Mouse (Mus musculus): ENCODE measurements at regions not wholly inside any gene's neighbourhood (a gene's known extent, or its start where the extent isn't known, plus 50 kb on each side); places are given as distances from the start of the nearest gene placed in this dataset.

- Histone ChIP-seq H3K9me3 (ENCODE audit: control insufficient read depth, low read length) (no peaks in the 10 kb centered on the region), H3K4me3 (ENCODE audit: low read length) (no peak overlapping the region), H3K27ac (ENCODE audit: low read depth, low read length) (no peak overlapping the region), H3K27me3 (ENCODE audit: control insufficient read depth, insufficient read depth, low read length) (no peaks in the 10 kb centered on the region), H3K36me3 (ENCODE audit: control insufficient read depth, insufficient read depth, low read length) (no peaks in the 10 kb centered on the region), H3K4me1 (ENCODE audit: control insufficient read depth, insufficient read depth, low read length) (no peaks in the 10 kb centered on the region), H3K9ac (ENCODE audit: low read depth, low read length) (no peak overlapping the region), H3K4me2 (replicated peaks; ENCODE audit: low read depth, low read length) (no peak overlapping the region)
- 50% methylated on average over 2 of the region's 2 CpGs for WGBS
- no peak for ATAC-seq (ENCODE audit: low FRiP score, low TSS enrichment)
These were observed 154.9 kb upstream of the Gm34302 start for GRCm38 (mm10) chr3:63638572-63638971.

- Histone ChIP-seq H3K27me3 (ENCODE audit: control insufficient read depth, insufficient read depth, low read length) (no peaks in the 10 kb centered on the region), H3K27ac (ENCODE audit: low read depth, low read length) (no peak overlapping the region), H3K4me2 (replicated peaks; ENCODE audit: low read depth, low read length) (no peak overlapping the region), H3K4me1 (ENCODE audit: control insufficient read depth, insufficient read depth, low read length) (no peaks in the 10 kb centered on the region), H3K9ac (ENCODE audit: low read depth, low read length) (no peak overlapping the region), H3K4me3 (ENCODE audit: low read length) (no peak overlapping the region), H3K9me3 (ENCODE audit: control insufficient read depth, low read length) (no peaks in the 10 kb centered on the region), H3K36me3 (ENCODE audit: control insufficient read depth, insufficient read depth, low read length) (no peaks in the 10 kb centered on the region)
- 90% methylated on average over 5 of the region's 5 CpGs for WGBS
- no peak for ATAC-seq (ENCODE audit: low FRiP score, low TSS enrichment)
These were observed 154.2 kb upstream of the Gm34302 start for GRCm38 (mm10) chr3:63637913-63638312.

- 69% methylated on average over 5 of the region's 5 CpGs for WGBS
These were observed 144.0 kb upstream of the Gm34302 start for GRCm38 (mm10) chr3:63627724-63628123.

GRCm38 (mm10) chr3:63616127-63616526 is 132.4 kb upstream of the Gm34302 start:
- Histone ChIP-seq H3K4me1 (ENCODE audit: control insufficient read depth, insufficient read depth, low read length) (peaks cover 7% of the 10 kb centered on the region; the same call in 1 of the 2 replicates), H3K4me2 (replicated peaks; ENCODE audit: low read depth, low read length) (no peak overlapping the region), H3K27ac (ENCODE audit: low read depth, low read length) (no peak overlapping the region), H3K27me3 (ENCODE audit: control insufficient read depth, insufficient read depth, low read length) (no peaks in the 10 kb centered on the region), H3K4me3 (ENCODE audit: low read length) (no peak overlapping the region), H3K9ac (ENCODE audit: low read depth, low read length) (no peak overlapping the region), H3K36me3 (ENCODE audit: control insufficient read depth, insufficient read depth, low read length) (no peaks in the 10 kb centered on the region), H3K9me3 (ENCODE audit: control insufficient read depth, low read length) (peaks cover 2% of the 10 kb centered on the region; the same call in 1 of the 2 replicates)
- ATAC-seq (ENCODE audit: low FRiP score, low TSS enrichment), result no peak
- WGBS, result 45% methylated on average over 5 of the region's 5 CpGs

More at GRCm38 (mm10) chr3:63627724-63628123, 144.0 kb upstream of the Gm34302 start:
- H3K27ac ChIP-seq (ENCODE audit: low read depth, low read length), result no peak overlapping the region
- no peaks in the 10 kb centered on the region for H3K27me3 ChIP-seq (ENCODE audit: control insufficient read depth, insufficient read depth, low read length)
- H3K36me3 ChIP-seq (ENCODE audit: control insufficient read depth, insufficient read depth, low read length), result no peaks in the 10 kb centered on the region
- H3K9me3 ChIP-seq (ENCODE audit: control insufficient read depth, low read length), result no peaks in the 10 kb centered on the region
- H3K4me2 ChIP-seq (replicated peaks; ENCODE audit: low read depth, low read length), result no peak overlapping the region
- no peaks in the 10 kb centered on the region for H3K4me1 ChIP-seq (ENCODE audit: control insufficient read depth, insufficient read depth, low read length)
- H3K4me3 ChIP-seq (ENCODE audit: low read length), result no peak overlapping the region
- H3K9ac ChIP-seq (ENCODE audit: low read depth, low read length), result no peak overlapping the region
- no peak for ATAC-seq (ENCODE audit: low FRiP score, low TSS enrichment)

GRCm38 (mm10) chr3:63613652-63614051 is 130.0 kb upstream of the Gm34302 start:
- 44% methylated on average over 1 of the region's 1 CpGs for WGBS
- no peak overlapping the region for H3K4me3 ChIP-seq (ENCODE audit: low read length)
- peak overlapping the region; percentile 42; the same call in 1 of the 2 replicates for H3K27ac ChIP-seq (ENCODE audit: low read depth, low read length)

GRCm38 (mm10) chr3:63612767-63613363 is 129.2 kb upstream of the Gm34302 start:
- Histone ChIP-seq H3K27ac (ENCODE audit: low read depth, low read length) (no peak overlapping the region), H3K4me3 (ENCODE audit: low read length) (no peak overlapping the region), H3K9ac (ENCODE audit: low read depth, low read length) (no peak overlapping the region), H3K4me2 (replicated peaks; ENCODE audit: low read depth, low read length) (no peak overlapping the region), H3K27me3 (ENCODE audit: control insufficient read depth, insufficient read depth, low read length) (no peaks in the 10 kb centered on the region), H3K36me3 (ENCODE audit: control insufficient read depth, insufficient read depth, low read length) (no peaks in the 10 kb centered on the region), H3K4me1 (ENCODE audit: control insufficient read depth, insufficient read depth, low read length) (peaks cover 7% of the 10 kb centered on the region; the same call in 1 of the 2 replicates), H3K9me3 (ENCODE audit: control insufficient read depth, low read length) (no peaks in the 10 kb centered on the region)
- ATAC-seq (ENCODE audit: low FRiP score, low TSS enrichment), result peak; percentile 85
- 20% methylated on average over 3 of the region's 3 CpGs for WGBS

More at GRCm38 (mm10) chr3:63613652-63614051, 130.0 kb upstream of the Gm34302 start:
- Histone ChIP-seq H3K4me1 (ENCODE audit: control insufficient read depth, insufficient read depth, low read length) (peaks cover 7% of the 10 kb centered on the region; the same call in 1 of the 2 replicates), H3K27me3 (ENCODE audit: control insufficient read depth, insufficient read depth, low read length) (no peaks in the 10 kb centered on the region), H3K9ac (ENCODE audit: low read depth, low read length) (no peak overlapping the region), H3K36me3 (ENCODE audit: control insufficient read depth, insufficient read depth, low read length) (no peaks in the 10 kb centered on the region), H3K4me2 (replicated peaks; ENCODE audit: low read depth, low read length) (no peak overlapping the region), H3K9me3 (ENCODE audit: control insufficient read depth, low read length) (peaks cover 2% of the 10 kb centered on the region; the same call in 1 of the 2 replicates)
- ATAC-seq (ENCODE audit: low FRiP score, low TSS enrichment), result no peak

GRCm38 (mm10) chr3:63610113-63610919 is 126.6 kb upstream of the Gm34302 start:
- no peaks in the 10 kb centered on the region for H3K9me3 ChIP-seq (ENCODE audit: control insufficient read depth, low read length)
- peaks cover 7% of the 10 kb centered on the region; the same call in 1 of the 2 replicates for H3K4me1 ChIP-seq (ENCODE audit: control insufficient read depth, insufficient read depth, low read length)
- H3K27ac ChIP-seq (ENCODE audit: low read depth, low read length), result no peak overlapping the region
- no peak overlapping the region for H3K9ac ChIP-seq (ENCODE audit: low read depth, low read length)
- WGBS, result 34% methylated on average over 5 of the region's 5 CpGs
- no peaks in the 10 kb centered on the region for H3K27me3 ChIP-seq (ENCODE audit: control insufficient read depth, insufficient read depth, low read length)
- no peak overlapping the region for H3K4me2 ChIP-seq (replicated peaks; ENCODE audit: low read depth, low read length)
- 0 out of 2 replicates have a peak, but pooled peaks have one; percentile 39 for ATAC-seq (ENCODE audit: low FRiP score, low TSS enrichment)
- H3K4me3 ChIP-seq (ENCODE audit: low read length), result no peak overlapping the region
- H3K36me3 ChIP-seq (ENCODE audit: control insufficient read depth, insufficient read depth, low read length), result no peaks in the 10 kb centered on the region

GRCm38 (mm10) chr3:63609454-63610112 is 125.9 kb upstream of the Gm34302 start:
- Histone ChIP-seq H3K36me3 (ENCODE audit: control insufficient read depth, insufficient read depth, low read length) (no peaks in the 10 kb centered on the region), H3K4me2 (replicated peaks; ENCODE audit: low read depth, low read length) (0 out of 2 replicates have a peak overlapping the region, but pooled peaks have one; percentile 8), H3K27me3 (ENCODE audit: control insufficient read depth, insufficient read depth, low read length) (no peaks in the 10 kb centered on the region), H3K4me1 (ENCODE audit: control insufficient read depth, insufficient read depth, low read length) (peaks cover 7% of the 10 kb centered on the region; the same call in 1 of the 2 replicates), H3K9ac (ENCODE audit: low read depth, low read length) (no peak overlapping the region), H3K4me3 (ENCODE audit: low read length) (no peak overlapping the region), H3K9me3 (ENCODE audit: control insufficient read depth, low read length) (no peaks in the 10 kb centered on the region), H3K27ac (ENCODE audit: low read depth, low read length) (no peak overlapping the region)
- WGBS, result 19% methylated on average over 17 of the region's 17 CpGs
- peak; percentile 72 for ATAC-seq (ENCODE audit: low FRiP score, low TSS enrichment)

All from kidney, embryonic 14.5 days (tissue).